Mouse (Mus musculus): ENCODE results near the gene Slc35a3. TPM values are rescaled to one million over a fixed set of nuclear protein-coding genes. Genes with fewer than 3 reads are reported as not detected.

The Slc35a3 gene
- polyA plus RNA-seq, 1 experiment from 2014 or later, result 10.0 TPM

GRCm38 (mm10) chr3:116740106-116740505, 27.5 kb upstream of the Slc35a3 start:
- no peak overlapping the region for H3K4me3 ChIP-seq (ENCODE audit: low read depth, low read length)
- ATAC-seq (no peak), DNase-seq (ENCODE audit: low spot score) (no peak)
- 37% methylated on average over 5 of the region's 5 CpGs for WGBS
- H3K9ac ChIP-seq (replicated peaks; ENCODE audit: low read depth), result no peak overlapping the region
- TF ChIP-seq EP300 (IDR thresholded peaks at IDR 0.05) (no peak), CTCF (IDR thresholded peaks at IDR 0.05) (no peak)
- H3K27ac ChIP-seq (ENCODE audit: low read length), result no peak overlapping the region
- no peaks in the 10 kb centered on the region for H3K27me3 ChIP-seq (replicated peaks; ENCODE audit: insufficient read depth, low read length)
- no peak overlapping the region for H3K4me2 ChIP-seq (replicated peaks; ENCODE audit: low read depth, low read length)
- H3K36me3 ChIP-seq (ENCODE audit: insufficient read depth, low read length), result no peaks in the 10 kb centered on the region
- no peaks in the 10 kb centered on the region for H3K4me1 ChIP-seq (ENCODE audit: insufficient read depth, low read depth, low read length)
- no peaks in the 10 kb centered on the region for H3K9me3 ChIP-seq (ENCODE audit: low read length)

- 66% methylated on average over 8 of the region's 8 CpGs for WGBS
- peak; percentile 69 for DNase-seq (ENCODE audit: low spot score)
- ATAC-seq, result peak; percentile 77
Measured at GRCm38 (mm10) chr3:116737326-116737731, 24.7 kb upstream of the Slc35a3 start.

DNA sequence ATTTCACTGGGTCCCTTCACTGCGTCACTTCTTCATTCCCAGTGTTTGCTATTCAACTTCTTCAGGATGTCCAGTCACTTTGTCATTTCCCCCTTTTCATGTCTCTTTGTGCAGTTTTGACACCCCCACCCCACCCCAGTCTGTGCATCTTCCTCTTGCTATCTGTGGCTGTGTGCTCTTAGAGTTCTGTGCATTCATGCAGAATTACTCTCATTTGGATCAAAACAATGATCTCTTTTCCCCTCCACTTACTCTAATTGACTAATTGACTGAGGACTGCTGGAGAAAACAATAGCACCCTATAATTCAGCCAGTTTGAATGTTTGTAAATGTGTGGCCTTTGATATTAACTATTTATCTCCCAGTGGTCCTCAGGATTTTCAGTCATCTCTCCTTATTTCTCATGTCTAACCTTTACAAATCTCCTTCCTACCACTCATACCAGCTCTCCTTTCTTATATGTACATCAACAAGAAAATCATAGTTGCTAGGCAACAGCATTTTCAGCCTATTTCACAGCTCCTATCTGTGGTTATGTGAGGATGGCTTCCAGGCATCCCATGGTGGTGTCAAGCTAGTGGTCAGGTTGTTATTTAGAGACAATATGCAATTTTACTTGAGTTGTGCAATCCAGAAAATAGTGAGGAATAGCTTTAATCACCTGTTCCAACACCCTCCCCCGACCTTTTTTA, 17.0 kb upstream of the Slc35a3 start:
- Histone ChIP-seq H3K4me1 (ENCODE audit: insufficient read depth, low read depth, low read length) (no peaks in the 10 kb centered on the region), H3K36me3 (ENCODE audit: insufficient read depth, low read length) (no peaks in the 10 kb centered on the region), H3K9ac (replicated peaks; ENCODE audit: low read depth) (no peak overlapping the region), H3K4me2 (replicated peaks; ENCODE audit: low read depth, low read length) (no peak overlapping the region), H3K27ac (ENCODE audit: low read length) (no peak overlapping the region), H3K4me3 (ENCODE audit: low read depth, low read length) (no peak overlapping the region), H3K27me3 (replicated peaks; ENCODE audit: insufficient read depth, low read length) (no peaks in the 10 kb centered on the region), H3K9me3 (ENCODE audit: low read length) (no peaks in the 10 kb centered on the region)
- TF ChIP-seq EP300 (IDR thresholded peaks at IDR 0.05), result no peak
- no peak for TF ChIP-seq CTCF (IDR thresholded peaks at IDR 0.05)
- 50% methylated on average over 2 of the region's 2 CpGs for WGBS
- no peak for DNase-seq (ENCODE audit: low spot score)
- ATAC-seq, result no peak

More at GRCm38 (mm10) chr3:116737326-116737731, 24.7 kb upstream of the Slc35a3 start:
- no peaks in the 10 kb centered on the region for H3K27me3 ChIP-seq (replicated peaks; ENCODE audit: insufficient read depth, low read length)
- H3K36me3 ChIP-seq (ENCODE audit: insufficient read depth, low read length), result no peaks in the 10 kb centered on the region
- H3K9me3 ChIP-seq (ENCODE audit: low read length), result no peaks in the 10 kb centered on the region
- no peak overlapping the region for H3K27ac ChIP-seq (ENCODE audit: low read length)
- H3K4me1 ChIP-seq (ENCODE audit: insufficient read depth, low read depth, low read length), result no peaks in the 10 kb centered on the region
- H3K4me2 ChIP-seq (replicated peaks; ENCODE audit: low read depth, low read length), result no peak overlapping the region
- no peak overlapping the region for H3K4me3 ChIP-seq (ENCODE audit: low read depth, low read length)
- H3K9ac ChIP-seq (replicated peaks; ENCODE audit: low read depth), result no peak overlapping the region
- TF ChIP-seq EP300 (IDR thresholded peaks at IDR 0.05), result no peak
- TF ChIP-seq CTCF (IDR thresholded peaks at IDR 0.05), result peak; percentile 37

GRCm38 (mm10) chr3:116726807-116727206, 14.2 kb upstream of the Slc35a3 start:
- WGBS, result 35% methylated on average over 9 of the region's 9 CpGs
- Histone ChIP-seq H3K4me3 (ENCODE audit: low read depth, low read length) (no peak overlapping the region), H3K27ac (ENCODE audit: low read length) (no peak overlapping the region), H3K4me2 (replicated peaks; ENCODE audit: low read depth, low read length) (no peak overlapping the region), H3K4me1 (ENCODE audit: insufficient read depth, low read depth, low read length) (no peaks in the 10 kb centered on the region), H3K9ac (replicated peaks; ENCODE audit: low read depth) (no peak overlapping the region), H3K27me3 (replicated peaks; ENCODE audit: insufficient read depth, low read length) (no peaks in the 10 kb centered on the region), H3K9me3 (ENCODE audit: low read length) (no peaks in the 10 kb centered on the region), H3K36me3 (ENCODE audit: insufficient read depth, low read length) (no peaks in the 10 kb centered on the region)
- peak; percentile 16; the same call in 1 of the 2 replicates for ATAC-seq
- TF ChIP-seq CTCF (IDR thresholded peaks at IDR 0.05) (no peak), EP300 (IDR thresholded peaks at IDR 0.05) (no peak)
- DNase-seq (ENCODE audit: low spot score), result no peak

DNA sequence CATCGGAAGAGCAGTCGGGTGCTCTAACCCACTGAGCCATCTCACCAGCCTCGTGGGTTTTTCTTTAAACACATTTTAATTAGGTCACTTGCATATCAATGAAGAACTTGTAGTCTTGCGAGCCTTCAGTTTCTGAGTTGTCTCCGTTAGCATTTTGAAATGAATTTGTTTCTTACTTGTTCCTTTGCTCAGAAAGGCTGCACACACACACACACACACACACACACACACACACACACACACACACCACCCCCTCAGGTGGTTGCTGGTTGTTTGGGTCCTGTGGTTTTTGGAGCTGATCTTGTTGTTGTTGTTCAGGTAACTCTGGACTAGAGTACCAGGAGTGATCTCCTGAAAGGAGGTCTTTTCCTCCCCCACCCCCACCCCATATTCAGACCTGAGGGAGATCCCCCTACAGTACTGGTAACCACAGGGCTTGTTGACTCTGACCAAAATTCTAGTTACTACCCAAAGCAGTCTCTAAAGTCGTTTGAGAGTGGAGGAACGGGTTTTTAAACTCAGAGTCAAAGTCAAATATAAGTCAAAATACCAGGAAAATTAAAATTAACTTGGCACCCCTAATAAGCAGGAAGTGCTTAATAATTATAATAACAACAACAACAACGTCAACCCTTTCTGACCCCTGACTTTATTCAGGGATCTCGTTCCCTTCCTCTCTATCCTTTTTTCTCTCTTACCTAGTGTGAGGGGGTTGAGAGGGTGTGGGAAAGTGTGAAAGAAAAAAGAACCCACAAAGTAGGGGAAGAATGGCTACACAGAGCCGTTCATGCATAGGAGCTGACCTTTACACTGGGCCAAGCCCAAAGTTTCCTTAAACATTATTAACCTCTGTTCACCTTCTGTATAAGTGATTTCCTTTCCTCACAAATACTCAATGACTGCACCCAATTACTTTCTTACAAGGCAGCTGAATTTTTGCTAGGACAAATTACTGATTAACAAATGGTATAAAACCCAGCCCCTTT, 11.2 kb upstream of the Slc35a3 start:
- Histone ChIP-seq H3K4me2 (replicated peaks; ENCODE audit: low read depth, low read length) (no peak overlapping the region), H3K27me3 (replicated peaks; ENCODE audit: insufficient read depth, low read length) (no peaks in the 10 kb centered on the region), H3K27ac (ENCODE audit: low read length) (no peak overlapping the region), H3K4me1 (ENCODE audit: insufficient read depth, low read depth, low read length) (no peaks in the 10 kb centered on the region), H3K36me3 (ENCODE audit: insufficient read depth, low read length) (no peaks in the 10 kb centered on the region), H3K4me3 (ENCODE audit: low read depth, low read length) (no peak overlapping the region), H3K9me3 (ENCODE audit: low read length) (no peaks in the 10 kb centered on the region), H3K9ac (replicated peaks; ENCODE audit: low read depth) (no peak overlapping the region)
- DNase-seq (ENCODE audit: low spot score) (no peak), ATAC-seq (no peak)
- TF ChIP-seq EP300 (IDR thresholded peaks at IDR 0.05) (no peak), CTCF (IDR thresholded peaks at IDR 0.05) (no peak)
- WGBS, result 52% methylated on average over 10 of the region's 10 CpGs

DNA sequence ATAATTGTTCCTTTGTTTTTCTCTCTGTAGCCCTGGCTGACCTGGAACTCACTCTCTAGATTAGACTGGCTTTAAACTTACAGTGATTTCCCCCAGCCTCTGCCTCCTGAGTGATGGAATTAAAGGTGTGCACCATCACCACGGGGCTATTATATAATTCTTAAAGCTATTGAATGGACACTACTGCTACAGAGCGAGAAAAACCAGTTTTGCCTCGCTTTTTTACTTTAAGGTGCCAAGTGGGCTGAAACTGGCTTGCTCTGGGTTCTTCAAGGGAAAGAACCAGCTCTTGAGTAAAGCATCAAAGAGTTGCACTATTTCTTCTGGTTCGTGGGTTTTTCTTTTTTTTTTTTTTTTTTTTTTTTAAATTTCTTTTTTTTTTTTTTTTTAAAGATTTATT, 10.3 kb upstream of the Slc35a3 start:
- TF ChIP-seq CTCF (IDR thresholded peaks at IDR 0.05), result no peak
- Histone ChIP-seq H3K4me3 (ENCODE audit: low read depth, low read length) (no peak overlapping the region), H3K27ac (ENCODE audit: low read length) (no peak overlapping the region), H3K9me3 (ENCODE audit: low read length) (no peaks in the 10 kb centered on the region), H3K27me3 (replicated peaks; ENCODE audit: insufficient read depth, low read length) (no peaks in the 10 kb centered on the region), H3K36me3 (ENCODE audit: insufficient read depth, low read length) (no peaks in the 10 kb centered on the region), H3K9ac (replicated peaks; ENCODE audit: low read depth) (no peak overlapping the region), H3K4me2 (replicated peaks; ENCODE audit: low read depth, low read length) (no peak overlapping the region), H3K4me1 (ENCODE audit: insufficient read depth, low read depth, low read length) (no peaks in the 10 kb centered on the region)
- WGBS, result 46% methylated on average over 4 of the region's 4 CpGs
- DNase-seq (ENCODE audit: low spot score) (peak; percentile 60), ATAC-seq (peak; percentile 49; the same call in 1 of the 2 replicates)

All from lung, postnatal 0 days (tissue).